Mouse (Mus musculus) heart, adult 2 months (tissue): Measurements from ENCODE around the gene Dnajc3.

Source experiments
- CTCF ChIP-seq: fragments of 200-600 bp; IDR thresholded peaks from 2 replicates; pipeline ENCODE4 v1.8.1; 2022; ENCODE audit warnings: antibody characterized with exemption, mild to moderate bottlenecking, moderate library complexity
- EP300 ChIP-seq: fragments of 200-500 bp; IDR thresholded peaks from 2 replicates; pipeline ENCODE4 v1.6.1; 2011; ENCODE audit warnings: low read depth, low read length, control low read depth; ENCODE audit not compliant: insufficient read depth
- POLR2A ChIP-seq: fragments of 200-500 bp; IDR thresholded peaks from 2 replicates; pipeline ENCODE4 v1.6.1; 2011; ENCODE audit warnings: mild to moderate bottlenecking, low read depth, low read length, control low read depth; ENCODE audit not compliant: insufficient read depth

DNA sequence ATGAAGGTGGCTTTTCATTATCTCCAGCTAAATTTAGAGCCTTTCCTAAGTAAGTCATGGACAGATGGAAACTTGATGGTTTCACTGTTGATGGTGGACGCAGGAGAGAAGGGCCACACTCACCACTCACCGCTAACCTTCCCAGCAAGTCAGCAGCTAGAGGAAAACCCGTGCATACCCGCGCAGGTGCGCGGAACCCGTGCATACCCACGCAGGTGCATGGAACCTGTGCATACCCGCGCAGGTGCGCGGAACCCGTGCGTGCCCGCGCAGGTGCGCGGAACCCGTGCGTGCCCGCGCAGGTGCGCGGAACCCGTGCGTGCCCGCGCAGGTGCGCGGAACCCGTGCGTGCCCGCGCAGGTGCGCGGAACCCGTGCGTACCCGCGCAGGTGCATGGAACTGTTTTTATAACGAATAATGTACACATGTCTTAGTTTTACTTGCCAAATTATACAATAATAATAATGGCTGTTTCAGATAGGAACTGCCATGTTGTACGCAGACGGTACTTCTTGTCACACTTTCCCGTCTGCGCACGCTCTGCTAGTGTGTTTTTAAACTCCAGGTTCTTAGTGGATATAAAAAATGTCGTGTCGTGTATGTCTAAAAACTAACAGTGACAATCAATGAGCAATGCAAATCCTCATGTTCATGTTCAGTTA, 68.8 kb downstream of the Dnajc3 start:
- TF ChIP-seq POLR2A (no peak), CTCF (no peak), EP300 (no peak)
